Mouse (Mus musculus): ENCODE measurements around the gene Lta.

Lta gene

DNA sequence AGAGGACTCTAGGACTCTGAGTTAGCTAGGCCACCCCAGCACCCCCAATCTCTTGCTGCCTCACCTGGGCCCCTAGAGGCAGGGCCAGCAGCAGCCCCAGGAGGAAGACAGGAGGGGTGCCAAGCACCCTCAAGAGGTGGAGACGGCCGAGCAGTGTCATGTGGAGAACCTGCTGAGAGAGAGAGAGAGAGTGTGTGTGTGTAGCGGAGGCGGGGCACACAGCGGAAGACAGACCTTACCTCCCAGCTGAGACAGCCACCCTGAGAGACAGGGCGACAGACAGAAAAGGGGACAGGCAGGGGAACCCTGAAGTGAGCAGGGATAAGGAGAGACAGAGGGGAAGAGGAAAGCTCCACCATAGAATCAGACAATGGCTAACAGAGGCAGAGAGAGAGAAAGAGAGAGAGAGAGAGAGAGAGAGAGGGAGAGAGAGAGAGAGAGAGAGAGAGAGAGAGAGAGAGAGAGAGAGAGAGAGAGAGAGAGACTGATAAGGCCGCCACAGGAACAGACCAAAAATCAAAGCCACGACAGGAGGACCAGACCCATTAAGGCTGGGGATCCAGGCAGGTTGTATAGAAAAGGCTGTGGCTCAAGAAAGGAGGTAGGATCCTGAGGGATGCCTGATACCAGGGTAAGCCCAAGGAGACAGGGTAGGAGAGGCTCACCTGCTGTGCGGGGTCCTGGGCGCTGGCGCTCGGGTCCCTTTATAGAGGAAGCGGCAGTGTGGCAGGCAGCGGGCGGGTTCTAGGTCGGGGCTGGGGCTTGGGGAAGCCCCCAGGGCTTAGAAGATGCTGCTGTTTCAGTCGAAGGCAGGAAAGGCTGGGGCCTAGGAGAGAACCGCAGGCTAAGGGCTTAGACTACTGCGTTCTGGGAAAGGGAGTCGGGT, at the start of gene Lta:
Lta (minus strand) TSS at position 858 of the 886 bp plus-strand sequence.
- DNase-seq (ENCODE audit: low spot score): no peak

DNA sequence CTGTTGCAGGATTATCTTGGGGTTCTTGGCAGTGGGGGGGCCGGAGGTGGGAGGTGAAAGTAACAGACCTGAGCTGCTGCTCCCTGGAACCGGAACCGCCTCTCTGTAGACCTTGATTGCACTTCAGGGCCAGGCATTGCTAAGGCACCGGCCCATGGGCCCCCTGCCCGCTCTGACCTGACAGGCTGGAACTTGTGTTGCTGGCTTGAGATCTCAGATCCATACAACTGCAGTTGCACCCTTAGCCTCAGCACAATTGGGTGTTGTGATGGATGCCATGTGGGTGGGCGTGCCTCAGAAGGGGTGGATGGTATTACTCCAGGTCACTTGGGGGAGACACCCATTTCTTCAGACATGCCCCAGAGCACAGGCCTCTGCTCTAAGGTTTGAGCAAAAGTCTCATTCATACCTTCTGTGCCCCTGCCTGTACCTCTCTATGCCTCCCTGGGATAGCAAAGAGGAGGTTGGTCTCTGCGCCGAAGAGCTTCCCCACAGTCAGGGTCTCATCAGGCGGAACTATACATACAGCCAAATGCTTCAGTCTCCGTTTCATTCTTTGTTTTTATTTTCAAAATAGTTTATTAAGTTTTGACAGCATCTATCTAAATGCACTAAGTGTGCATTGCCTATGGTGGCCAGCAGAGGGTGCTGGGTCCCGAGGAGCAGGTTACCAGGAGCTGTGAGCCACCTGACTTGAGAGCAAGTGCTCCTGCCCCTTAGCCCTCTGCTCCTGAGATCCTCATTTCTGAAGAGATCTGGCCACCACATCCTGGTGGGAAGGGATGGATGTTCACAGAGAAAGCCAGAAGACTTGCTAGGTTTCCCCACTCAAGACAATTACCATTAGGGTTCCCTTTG, 49.3 kb upstream of the Lta start:
- DNase-seq (ENCODE audit: low spot score): no peak

DNA sequence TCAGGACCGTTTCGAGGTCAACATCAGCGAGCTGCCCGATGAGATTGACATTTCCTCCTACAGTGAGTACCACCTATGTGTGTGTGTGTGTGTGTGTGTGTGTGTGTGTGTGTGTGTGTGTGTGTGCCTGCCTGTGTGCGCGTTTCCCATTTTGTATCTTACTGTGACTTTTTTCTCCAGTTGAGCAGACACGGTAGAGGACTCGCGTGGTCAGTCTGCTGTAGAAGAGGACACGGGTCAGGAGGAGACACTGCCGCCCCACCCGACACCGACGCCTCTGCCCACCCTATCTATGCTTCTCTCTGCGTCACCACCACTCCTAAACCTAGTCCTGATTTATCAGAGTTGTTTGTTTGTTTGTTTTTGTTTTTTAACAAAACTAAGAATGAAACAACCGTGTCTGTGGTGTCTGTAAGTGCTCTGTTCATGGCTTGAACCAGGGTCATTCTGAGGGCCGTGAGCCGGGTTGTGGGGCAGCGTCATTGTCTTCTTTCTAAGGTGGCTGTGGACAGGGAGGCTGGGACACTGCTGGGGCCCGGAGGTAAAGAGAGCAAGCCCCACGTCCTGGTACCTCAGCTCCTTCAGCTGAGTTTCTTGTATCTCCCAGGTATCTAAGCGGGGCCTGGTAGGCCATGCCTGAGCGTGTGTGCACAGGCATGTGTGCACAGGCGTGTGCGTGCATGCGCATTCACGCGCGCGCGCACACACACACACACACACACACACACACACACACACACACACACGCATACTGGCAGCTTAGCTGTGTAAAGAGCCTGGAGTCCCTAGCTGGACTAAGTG, 48.3 kb upstream of the Lta start:
- DNase-seq (ENCODE audit: low spot score): no peak

DNA sequence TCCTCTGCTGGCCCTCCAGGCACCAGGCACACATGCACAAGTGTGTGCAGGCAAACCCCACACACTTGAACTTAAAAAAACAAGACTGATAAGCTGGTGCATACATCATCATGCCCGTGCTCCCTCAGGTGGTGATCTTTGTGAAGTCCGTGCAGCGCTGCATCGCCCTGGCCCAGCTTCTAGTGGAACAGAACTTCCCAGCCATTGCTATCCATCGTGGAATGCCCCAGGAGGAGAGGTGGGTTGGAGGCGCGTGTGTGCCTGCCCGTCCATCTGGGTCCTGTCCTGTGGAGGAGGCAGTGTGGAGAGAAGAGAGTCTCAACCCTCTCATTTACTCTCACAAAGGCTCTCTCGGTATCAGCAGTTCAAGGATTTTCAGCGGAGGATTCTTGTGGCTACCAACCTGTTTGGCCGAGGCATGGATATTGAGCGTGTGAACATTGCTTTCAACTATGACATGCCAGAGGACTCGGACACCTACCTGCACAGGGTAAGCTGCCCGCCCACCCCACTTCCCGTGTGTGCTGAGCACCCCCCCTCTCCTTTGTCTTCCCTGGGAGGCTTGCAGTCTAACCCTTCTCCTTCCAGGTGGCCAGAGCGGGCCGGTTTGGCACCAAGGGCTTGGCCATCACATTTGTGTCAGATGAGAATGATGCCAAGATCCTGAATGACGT, 47.6 kb upstream of the Lta start:
- DNase-seq (ENCODE audit: low spot score): no peak

DNA sequence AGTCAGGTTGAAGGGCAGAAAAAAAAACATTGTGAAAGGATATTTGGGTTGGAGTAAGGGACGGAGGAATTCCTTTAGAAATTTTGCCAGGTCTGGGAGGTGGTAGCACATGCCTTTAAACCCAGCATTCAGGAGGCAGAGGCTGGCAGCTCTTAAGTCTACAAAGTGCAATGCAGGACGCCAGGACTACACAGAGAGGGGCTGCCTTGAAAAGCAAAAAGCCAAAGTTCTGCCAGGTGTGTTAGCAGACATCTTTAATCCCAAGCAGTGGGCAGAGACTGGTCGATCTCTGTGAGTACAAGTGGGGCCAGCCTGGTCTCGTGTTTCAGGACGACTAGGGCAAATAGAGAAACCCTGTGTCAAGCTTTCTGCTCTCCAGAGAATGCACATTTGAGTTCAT, 46.8 kb upstream of the Lta start:
- no peak for DNase-seq (ENCODE audit: low spot score)

DNA sequence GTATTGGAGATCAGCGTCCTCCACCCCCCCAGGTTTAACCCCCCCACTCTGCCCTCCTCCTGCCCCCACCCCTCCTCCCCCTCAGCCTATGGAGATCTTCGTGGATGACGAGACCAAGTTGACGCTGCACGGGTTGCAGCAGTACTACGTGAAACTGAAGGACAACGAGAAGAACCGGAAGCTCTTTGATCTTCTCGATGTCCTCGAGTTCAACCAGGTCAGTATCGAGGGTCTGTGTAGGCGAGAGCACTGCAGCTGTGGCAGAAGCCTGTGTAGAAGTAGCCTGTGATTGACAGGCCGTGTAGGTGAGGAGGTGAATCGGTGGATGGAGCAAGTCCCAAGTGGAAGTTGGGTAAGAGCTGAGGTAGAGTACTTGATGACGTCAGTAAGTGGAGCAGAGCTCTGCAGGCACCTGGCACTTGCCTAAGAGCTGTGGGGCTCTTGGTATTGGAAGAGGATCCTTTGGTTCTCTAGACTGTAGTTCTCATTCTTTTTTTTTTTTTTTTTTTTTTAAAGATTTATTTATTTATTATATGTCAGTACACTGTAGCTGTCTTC, 46.1 kb upstream of the Lta start:
- DNase-seq (ENCODE audit: low spot score): no peak

DNA sequence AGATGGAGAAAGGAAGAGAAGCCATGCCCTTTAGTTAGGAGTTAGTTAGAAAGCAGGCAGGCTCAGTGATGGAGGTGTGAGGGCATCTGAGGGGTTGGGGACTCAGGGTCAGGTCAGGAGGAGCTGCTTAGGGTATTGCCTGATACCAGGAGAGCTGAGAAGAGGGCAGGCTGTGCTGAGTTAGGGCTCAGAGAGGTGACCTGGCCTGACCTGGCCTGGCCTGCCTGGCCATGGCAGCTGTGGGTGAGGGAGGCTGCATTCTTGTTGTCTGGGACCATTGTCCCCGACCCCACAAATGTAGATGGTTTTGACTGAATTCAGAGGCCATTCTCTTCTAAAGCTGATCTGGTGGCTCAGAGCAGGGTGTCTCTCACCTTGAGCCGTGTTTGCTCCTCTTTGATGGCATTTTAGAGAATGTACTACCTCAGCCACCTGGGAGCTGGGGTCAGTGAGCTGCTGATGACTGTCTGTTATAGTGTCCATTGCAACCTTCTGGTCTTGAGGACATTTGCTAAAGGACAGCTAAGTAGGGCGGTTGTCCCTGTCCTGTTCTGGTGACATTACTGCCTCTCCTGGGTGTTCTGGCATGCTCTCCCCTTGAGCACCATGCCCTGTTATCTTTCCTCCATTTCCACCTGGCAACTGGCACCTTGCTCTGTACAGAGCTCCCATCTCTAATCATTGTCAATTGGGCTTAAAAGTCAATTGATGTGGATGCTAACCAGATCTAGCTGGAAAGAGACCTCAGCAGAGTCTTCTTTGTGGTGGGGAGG, 45.4 kb upstream of the Lta start:
- DNase-seq (ENCODE audit: low spot score): no peak

DNA sequence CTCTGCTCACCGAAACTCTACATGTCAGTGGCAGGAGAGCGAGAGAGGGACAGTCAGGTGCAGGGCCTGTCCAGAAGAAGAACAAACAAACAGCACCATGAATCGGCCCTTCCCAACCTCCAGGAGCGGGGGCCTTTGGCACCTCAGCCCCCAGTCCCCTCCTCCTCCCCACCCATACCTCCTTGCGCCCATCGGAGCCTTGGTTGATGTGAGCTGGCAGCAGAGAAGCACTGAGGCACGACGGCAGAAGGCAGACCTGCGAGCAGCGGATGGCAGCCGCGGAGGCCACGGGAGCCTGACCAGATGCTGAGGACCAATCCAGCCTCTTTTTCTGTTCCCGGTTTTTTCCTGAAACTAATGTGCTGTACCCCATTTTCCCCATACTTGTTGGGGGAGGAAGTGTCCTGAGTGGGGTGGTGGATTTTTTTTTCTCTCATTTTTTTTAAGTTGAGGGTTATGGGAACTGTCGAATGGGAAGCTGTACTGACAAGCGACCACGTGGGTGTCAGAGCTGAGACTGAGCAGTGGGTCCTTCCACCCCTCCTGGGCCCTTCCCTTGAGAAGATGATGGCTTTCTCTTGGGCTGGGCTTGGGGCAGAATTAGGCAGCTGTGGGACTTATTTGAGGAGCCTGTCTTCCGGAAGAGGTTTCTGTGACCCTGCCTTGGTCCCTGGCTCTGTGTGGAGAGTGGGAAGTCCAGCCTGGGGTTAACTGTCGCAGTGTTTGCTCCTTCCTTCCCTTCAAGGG, 44.5 kb upstream of the Lta start:
- no peak for DNase-seq (ENCODE audit: low spot score)

DNA sequence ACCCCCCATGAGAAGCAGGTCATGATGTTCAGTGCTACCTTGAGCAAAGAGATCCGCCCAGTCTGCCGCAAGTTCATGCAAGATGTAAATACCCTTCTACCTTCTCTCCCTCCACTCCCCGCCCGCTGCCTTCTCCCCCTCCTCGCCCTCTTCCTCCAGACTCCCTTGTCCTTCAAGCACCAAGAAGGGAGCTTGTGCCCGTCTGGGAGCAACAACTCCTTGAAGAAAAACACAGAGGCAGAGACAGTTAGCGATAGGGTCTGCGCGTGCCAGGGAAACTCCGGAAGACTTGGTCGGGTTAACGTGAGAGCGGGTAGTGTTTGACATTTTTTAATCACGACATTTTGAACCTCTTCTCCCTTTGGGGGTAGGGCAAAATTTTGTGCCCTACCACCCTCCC, 43.8 kb upstream of the Lta start:
- DNase-seq (ENCODE audit: low spot score): no peak

DNA sequence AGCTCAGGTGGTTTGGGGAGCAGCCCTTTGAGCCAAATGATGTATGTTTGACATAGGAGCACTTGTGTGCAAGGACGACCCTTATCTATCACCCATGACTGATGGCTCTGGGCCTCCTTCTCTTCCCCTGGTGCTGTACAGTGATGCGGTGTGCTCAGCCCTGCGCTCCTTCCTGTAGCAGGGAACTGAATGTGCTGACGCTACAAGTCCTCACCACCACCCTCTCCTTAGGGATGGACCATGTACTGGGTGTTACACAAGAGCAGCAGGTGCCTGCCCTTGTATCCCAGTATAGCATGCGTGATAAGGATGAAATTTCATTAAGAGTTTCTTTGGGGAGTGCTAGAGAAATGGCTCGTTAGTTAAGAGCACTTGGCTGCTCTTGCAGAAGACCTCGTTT, 42.0 kb upstream of the Lta start:
- DNase-seq (ENCODE audit: low spot score): no peak

DNA sequence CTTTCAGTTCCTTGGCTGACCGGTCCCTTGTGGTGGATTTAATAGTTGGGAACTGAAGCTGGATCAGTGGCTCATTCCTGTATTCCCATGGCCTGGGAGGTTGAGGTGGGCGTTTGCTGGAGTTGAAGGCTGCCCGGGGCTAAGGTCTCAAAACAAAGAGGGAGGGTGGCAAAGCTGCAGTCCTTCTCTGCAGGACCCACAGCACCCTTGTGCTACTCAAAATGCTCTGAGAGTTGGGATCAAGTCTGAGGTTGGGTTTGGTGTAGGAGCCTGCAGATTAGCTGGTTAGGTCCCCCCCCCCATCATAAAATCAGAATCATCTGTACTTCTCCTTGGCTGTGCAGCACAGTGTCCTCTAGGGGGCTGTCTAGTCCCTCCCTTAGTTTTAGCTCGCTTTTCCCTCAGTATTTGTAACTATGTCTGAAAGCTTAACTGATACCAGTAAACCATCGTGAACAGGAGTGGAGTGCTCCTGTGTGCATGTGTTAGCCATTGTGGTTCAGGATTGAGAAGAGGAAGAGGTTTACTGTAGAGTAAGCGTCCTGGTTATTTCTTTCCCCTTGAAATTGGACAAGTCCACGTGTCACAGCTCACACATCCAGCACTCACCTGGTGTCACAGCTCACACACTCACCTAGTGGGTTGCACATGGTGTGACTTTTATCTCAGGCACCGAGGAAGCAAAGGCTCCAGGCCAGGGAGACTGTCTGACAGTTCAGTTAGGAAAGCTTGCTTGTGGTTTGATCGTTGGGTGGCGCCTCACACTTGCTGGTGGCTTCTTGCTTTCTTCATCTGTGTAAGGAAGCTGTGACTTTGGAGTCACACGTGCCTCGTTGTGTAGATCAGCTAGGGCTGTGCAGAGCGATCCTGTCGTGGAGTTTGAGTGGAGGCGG, 40.8 kb upstream of the Lta start:
- no peak for DNase-seq (ENCODE audit: low spot score)

DNA sequence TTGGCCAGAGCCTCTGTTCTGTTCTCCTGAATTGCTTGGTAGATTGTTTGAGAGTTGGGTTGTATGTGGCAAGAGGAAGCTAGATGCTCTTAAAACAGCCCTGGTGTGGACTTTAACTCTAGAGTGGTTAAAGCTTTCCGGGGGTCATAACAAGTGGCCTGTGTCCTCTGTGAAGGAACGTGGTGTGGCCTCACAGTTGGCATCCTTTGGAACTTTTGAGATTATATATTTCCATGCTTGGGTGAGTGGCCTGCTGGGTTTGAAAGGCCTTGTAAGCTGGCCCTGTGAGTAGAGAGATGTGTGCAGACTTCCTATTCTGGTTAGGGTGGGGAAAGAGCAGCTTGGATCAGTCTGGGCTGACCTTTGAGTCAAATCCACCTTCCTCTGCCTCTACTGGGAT, 39.8 kb upstream of the Lta start:
- DNase-seq (ENCODE audit: low spot score): no peak

DNA sequence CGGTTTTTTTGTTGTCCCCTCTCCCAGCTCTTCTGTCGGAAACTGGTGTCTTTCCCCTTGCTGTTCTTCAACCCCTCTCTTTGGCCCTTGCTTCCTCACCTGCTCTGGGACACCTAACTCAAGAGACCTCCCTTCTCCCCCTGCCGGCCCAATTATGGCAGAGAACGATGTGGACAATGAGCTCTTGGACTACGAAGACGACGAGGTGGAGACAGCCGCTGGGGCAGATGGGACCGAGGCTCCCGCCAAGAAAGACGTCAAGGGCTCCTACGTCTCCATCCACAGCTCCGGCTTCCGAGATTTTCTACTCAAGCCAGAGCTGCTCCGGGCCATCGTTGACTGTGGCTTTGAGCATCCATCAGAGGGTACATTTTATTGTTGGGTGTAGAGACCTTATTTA, 37.9 kb upstream of the Lta start:
- no peak for DNase-seq (ENCODE audit: low spot score)

DNA sequence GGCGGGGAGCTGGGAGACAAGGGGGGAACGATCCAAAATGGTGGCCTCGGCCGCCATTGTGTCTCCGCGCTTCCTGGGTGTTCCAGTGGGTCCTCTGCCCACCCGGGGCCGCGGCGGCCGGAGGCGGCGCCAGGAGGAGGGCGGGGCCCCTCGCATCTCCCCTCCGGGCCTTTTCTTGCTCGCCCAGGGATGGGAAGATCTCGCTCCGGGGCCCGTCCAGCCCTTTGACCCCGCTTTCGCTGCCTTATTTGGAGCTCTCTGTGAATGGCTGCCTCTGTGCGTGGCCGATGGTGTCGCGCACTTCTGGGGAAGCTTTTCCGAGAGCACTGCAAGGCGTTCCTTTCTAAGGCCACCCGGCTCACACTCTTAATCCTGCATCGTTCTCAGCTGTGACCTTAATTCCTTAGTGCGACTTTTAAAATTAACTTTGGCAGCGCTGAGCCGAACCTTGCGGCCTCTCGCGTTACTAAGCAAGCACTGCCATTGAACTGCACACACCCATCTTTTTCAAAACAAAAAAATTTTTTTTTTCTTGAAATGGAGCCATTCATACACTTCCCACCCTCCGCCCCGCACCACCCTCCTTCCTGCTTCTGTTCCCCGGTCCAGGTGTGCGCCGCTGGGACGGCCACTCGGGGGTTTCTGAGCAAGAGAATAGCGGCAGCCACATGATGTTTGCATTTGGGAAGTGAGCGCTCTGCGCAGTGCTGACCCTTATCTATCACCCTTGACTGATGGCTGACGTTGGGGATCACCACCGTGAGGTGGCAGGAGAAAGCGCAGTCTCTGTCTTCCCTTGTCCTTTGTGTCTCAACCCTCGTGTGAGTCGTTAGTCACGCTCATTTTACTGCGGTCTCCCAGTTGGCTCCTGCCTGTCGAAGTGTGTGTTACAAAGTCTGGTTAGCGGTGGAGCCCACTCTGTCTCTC, 37.1 kb upstream of the Lta start:
- DNase-seq (ENCODE audit: low spot score): peak; percentile 66

DNA sequence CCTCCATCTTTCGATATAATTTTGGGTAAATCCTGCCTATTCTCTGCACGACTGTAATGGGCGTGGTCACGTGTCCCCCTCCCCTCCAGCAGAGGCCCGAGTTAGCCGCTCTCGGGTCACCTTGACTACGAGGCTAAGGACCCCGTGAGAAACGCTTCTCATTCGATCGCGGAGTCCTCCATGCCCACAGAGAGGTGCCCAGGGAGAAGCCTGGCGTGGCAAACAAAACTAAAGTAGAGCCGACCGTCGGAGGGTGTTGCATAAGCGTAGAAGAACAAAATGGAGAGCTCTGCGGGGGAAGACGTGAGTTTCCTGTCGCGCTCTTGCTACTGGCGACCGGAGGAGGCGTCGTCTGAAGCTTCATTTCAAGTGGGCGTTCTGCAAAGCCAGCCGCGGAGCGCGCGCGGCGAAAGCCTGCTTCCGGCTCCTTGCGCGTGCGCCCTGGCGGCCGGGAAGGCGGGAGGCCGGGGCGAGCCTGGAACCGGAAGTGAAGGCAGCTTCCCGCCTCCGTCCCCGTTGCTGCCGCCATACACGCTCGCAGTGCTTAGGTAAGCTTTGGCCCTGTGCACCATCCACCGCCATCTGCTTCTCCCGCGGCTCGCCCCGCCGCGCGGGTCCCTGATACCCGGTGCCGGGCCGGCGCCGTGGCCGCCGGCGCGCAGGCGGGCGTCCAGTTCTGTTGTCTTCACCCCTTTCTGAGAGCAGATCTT, 36.3 kb upstream of the Lta start, which contains the start of gene Ddx39b:
Ddx39b (plus strand) TSS at position 442 of the 710 bp plus-strand sequence.
- DNase-seq (ENCODE audit: low spot score): peak; percentile 93

DNA sequence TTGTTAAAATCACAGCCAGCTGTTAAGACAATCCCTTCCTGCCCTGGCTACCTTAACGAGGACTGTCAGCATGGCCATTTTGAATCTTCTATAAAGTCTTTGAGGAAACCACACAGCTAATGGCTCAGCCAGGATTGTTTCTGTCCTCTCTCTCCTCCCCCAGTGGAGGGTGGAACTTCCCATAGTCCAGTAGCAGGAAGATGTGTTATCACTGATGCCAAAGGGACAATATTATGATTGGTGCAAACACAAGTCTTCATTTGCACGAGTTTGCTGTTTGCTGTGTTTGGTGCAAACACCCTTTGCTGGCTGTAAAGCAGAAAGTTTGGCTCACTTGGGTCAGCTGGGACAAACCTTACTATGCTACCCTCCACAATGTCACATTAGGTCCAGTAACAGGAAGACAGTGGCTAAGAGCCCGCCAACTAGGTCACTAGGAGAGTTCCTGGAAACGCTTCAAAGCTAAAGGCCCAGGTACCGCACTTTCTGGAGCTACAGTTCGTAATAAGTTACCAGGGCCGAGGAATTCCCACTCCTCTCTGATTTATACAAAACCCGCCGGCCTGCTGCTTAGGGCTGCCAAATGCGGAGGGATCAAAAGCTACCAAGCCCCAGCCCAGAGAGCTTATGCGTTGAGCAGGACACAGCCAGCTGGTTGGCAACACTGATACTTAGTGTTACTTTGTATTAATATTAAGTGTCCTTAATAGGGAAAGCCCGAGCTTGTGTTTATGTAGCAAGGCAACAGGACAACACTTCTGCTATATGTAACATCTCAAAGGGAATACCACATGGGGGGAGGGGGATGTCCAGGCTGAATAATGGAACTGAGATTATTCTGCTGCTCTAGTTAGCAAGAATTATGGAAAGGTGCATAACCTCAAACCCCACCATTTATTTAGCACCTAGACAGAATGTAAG, 35.5 kb upstream of the Lta start:
- no peak for DNase-seq (ENCODE audit: low spot score)

All from urinary bladder, postnatal 25 days (tissue).